Mouse (Mus musculus) leukemia stem cell, adult 10-12 weeks (primary cell): ENCODE measurements around the gene Vamp9. TPM values are rescaled to one million over a fixed set of nuclear protein-coding genes. Genes with fewer than 3 reads are reported as not detected.

Source experiments
- polyA plus RNA-seq: library from polyadenylated mRNA; stranded (reverse); fragments of >175 nt; gene quantifications from 2 replicates; pipeline ENCODE4 v1.2.3, GENCODE M21; 2012; ENCODE audit warnings: low replicate concordance

Vamp9 gene
- polyA plus RNA-seq = not detected in 2 replicates

GRCm38 (mm10) chr5:99906181-99906956 lies at the start of gene Vamp9:
Vamp9 (plus strand) TSS chr5:99906254.

GRCm38 (mm10) chr5:99978699-99979442 lies 72.8 kb downstream of the Vamp9 start, which contains the start of the genes Hnrnpd and 4930524J08Rik:
Hnrnpd (minus strand) TSS chr5:99978938.
4930524J08Rik (plus strand) TSS chr5:99979061.

Other genes starting within 250 kb of the Vamp9 start
- 1.9 and 3.4 TPM in 2 replicates for gene Rasgef1b, start 177.2 kb upstream of the Vamp9 start, polyA plus RNA-seq
- gene Hnrnpd, start 72.7 kb downstream of the Vamp9 start, polyA plus RNA-seq = 191 and 431 TPM in 2 replicates
- gene 4930524J08Rik, start 72.8 kb downstream of the Vamp9 start, polyA plus RNA-seq = 8.6 and 15.1 TPM in 2 replicates
- gene Hnrnpdl, start 133.4 kb downstream of the Vamp9 start, polyA plus RNA-seq = 138 and 165 TPM in 2 replicates
- 12.6 and 24.1 TPM in 2 replicates for gene Enoph1, start 133.7 kb downstream of the Vamp9 start, polyA plus RNA-seq